Mouse (Mus musculus): ENCODE results near the gene Fmo5. TPM values are rescaled to one million over a fixed set of nuclear protein-coding genes. Genes with fewer than 3 reads are reported as not detected.
A peak's percentile ranks its signal among the peaks of the same experiment; 100 is the strongest.

Fmo5 gene
- polyA plus RNA-seq, 1 experiment from 2014 or later = 5.9 TPM

GRCm38 (mm10) chr3:97659746-97660145 is 31.1 kb downstream of the Fmo5 start:
- peaks cover 2% of the 10 kb centered on the region for H3K9me3 ChIP-seq (replicated peaks; ENCODE audit: control insufficient read depth, low read length)
- H3K27me3 ChIP-seq (ENCODE audit: control insufficient read depth, insufficient read depth, low read length) = no peaks in the 10 kb centered on the region
- no peak overlapping the region; the same call in 1 of the 2 replicates for H3K9ac ChIP-seq (ENCODE audit: low read length)
- H3K4me1 ChIP-seq (ENCODE audit: control insufficient read depth, insufficient read depth, low read length) = peaks cover 13% of the 10 kb centered on the region
- H3K36me3 ChIP-seq (ENCODE audit: control insufficient read depth, insufficient read depth) = peaks cover 14% of the 10 kb centered on the region
- ATAC-seq (replicated peaks; ENCODE audit: extremely low read depth, insufficient read depth, low FRiP score) = no peak
- 82% methylated on average over 7 of the region's 7 CpGs for WGBS
- H3K27ac ChIP-seq (ENCODE audit: low read length) = no peak overlapping the region
- H3K4me3 ChIP-seq (ENCODE audit: low read length) = no peak overlapping the region
- peak overlapping the region; percentile 64 for H3K4me2 ChIP-seq (ENCODE audit: low read depth, low read length)

DNA sequence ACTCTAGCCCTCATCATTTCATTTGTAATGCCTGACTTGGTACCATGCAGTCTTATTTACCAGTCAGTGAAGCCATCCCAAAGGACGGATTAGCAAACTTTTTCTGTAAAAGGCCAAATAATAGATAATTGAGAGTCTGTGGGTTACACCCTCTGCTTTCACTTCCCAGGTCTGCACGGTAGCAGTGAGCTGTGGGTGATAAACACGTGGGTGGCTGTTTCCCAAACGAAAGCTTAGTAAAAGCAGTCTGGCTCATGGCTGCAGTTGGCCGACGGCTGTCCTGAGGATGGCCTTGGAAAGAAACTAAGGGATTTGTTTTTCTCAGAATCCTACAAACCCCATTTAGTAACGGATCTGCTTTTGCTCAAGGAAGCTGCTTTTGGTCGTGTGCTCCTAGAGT is 32.6 kb downstream of the Fmo5 start:
- 55% methylated on average over 8 of the region's 8 CpGs for WGBS
- Histone ChIP-seq H3K4me2 (ENCODE audit: low read depth, low read length) (no peak overlapping the region), H3K9me3 (replicated peaks; ENCODE audit: control insufficient read depth, low read length) (no peaks in the 10 kb centered on the region), H3K9ac (ENCODE audit: low read length) (0 out of 2 replicates have a peak overlapping the region, but pooled peaks have one; percentile 12), H3K4me1 (ENCODE audit: control insufficient read depth, insufficient read depth, low read length) (peaks cover 19% of the 10 kb centered on the region), H3K27me3 (ENCODE audit: control insufficient read depth, insufficient read depth, low read length) (no peaks in the 10 kb centered on the region), H3K4me3 (ENCODE audit: low read length) (no peak overlapping the region), H3K27ac (ENCODE audit: low read length) (no peak overlapping the region), H3K36me3 (ENCODE audit: control insufficient read depth, insufficient read depth) (peaks cover 16% of the 10 kb centered on the region)
- ATAC-seq (replicated peaks; ENCODE audit: extremely low read depth, insufficient read depth, low FRiP score) = no peak

GRCm38 (mm10) chr3:97665525-97665924 is 36.9 kb downstream of the Fmo5 start:
- no peak overlapping the region for H3K4me2 ChIP-seq (ENCODE audit: low read depth, low read length)
- H3K9ac ChIP-seq (ENCODE audit: low read length) = no peak overlapping the region
- WGBS = 50% methylated on average over 9 of the region's 9 CpGs
- no peak overlapping the region for H3K4me3 ChIP-seq (ENCODE audit: low read length)
- no peaks in the 10 kb centered on the region for H3K27me3 ChIP-seq (ENCODE audit: control insufficient read depth, insufficient read depth, low read length)
- ATAC-seq (replicated peaks; ENCODE audit: extremely low read depth, insufficient read depth, low FRiP score) = 0 out of 2 replicates have a peak, but pooled peaks have one; percentile 49
- H3K36me3 ChIP-seq (ENCODE audit: control insufficient read depth, insufficient read depth) = peaks cover 21% of the 10 kb centered on the region
- peaks cover 21% of the 10 kb centered on the region for H3K4me1 ChIP-seq (ENCODE audit: control insufficient read depth, insufficient read depth, low read length)
- 0 out of 2 replicates have a peak overlapping the region, but pooled peaks have one; percentile 19 for H3K27ac ChIP-seq (ENCODE audit: low read length)
- no peaks in the 10 kb centered on the region for H3K9me3 ChIP-seq (replicated peaks; ENCODE audit: control insufficient read depth, low read length)

DNA sequence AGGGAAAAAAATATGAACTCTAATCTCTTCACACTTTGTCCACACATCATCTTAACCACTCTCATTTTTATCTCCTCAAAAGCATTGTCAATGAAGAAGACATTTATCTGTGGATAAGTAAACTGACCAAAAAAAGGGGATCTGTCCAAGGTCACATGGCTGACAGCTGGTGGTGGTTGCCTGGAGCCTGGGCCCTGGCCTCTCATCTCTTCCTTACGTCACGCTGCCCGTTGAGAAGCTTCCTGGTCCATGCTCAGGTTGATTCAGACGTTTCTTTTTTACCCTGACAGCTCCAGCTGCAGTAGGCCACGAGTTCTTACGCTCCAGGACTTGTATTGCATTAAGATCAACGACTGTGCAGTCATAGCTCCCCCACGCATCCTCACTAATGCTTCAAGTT is 37.5 kb downstream of the Fmo5 start:
- H3K9me3 ChIP-seq (replicated peaks; ENCODE audit: control insufficient read depth, low read length) = no peaks in the 10 kb centered on the region
- ATAC-seq (replicated peaks; ENCODE audit: extremely low read depth, insufficient read depth, low FRiP score) = no peak
- H3K36me3 ChIP-seq (ENCODE audit: control insufficient read depth, insufficient read depth) = peaks cover 21% of the 10 kb centered on the region
- H3K27ac ChIP-seq (ENCODE audit: low read length) = no peak overlapping the region
- H3K4me2 ChIP-seq (ENCODE audit: low read depth, low read length) = no peak overlapping the region
- H3K4me1 ChIP-seq (ENCODE audit: control insufficient read depth, insufficient read depth, low read length) = peaks cover 21% of the 10 kb centered on the region
- H3K27me3 ChIP-seq (ENCODE audit: control insufficient read depth, insufficient read depth, low read length) = no peaks in the 10 kb centered on the region
- H3K4me3 ChIP-seq (ENCODE audit: low read length) = no peak overlapping the region
- 49% methylated on average over 8 of the region's 8 CpGs for WGBS
- H3K9ac ChIP-seq (ENCODE audit: low read length) = no peak overlapping the region

- H3K4me2 ChIP-seq (ENCODE audit: low read depth, low read length) = no peak overlapping the region
- ATAC-seq (replicated peaks; ENCODE audit: extremely low read depth, insufficient read depth, low FRiP score) = no peak
- H3K4me3 ChIP-seq (ENCODE audit: low read length) = no peak overlapping the region
- H3K36me3 ChIP-seq (ENCODE audit: control insufficient read depth, insufficient read depth) = peaks cover 21% of the 10 kb centered on the region
- no peak overlapping the region for H3K27ac ChIP-seq (ENCODE audit: low read length)
- H3K9ac ChIP-seq (ENCODE audit: low read length) = no peak overlapping the region
- WGBS = 40% methylated on average over 14 of the region's 14 CpGs
- H3K9me3 ChIP-seq (replicated peaks; ENCODE audit: control insufficient read depth, low read length) = no peaks in the 10 kb centered on the region
- peaks cover 21% of the 10 kb centered on the region for H3K4me1 ChIP-seq (ENCODE audit: control insufficient read depth, insufficient read depth, low read length)
- no peaks in the 10 kb centered on the region for H3K27me3 ChIP-seq (ENCODE audit: control insufficient read depth, insufficient read depth, low read length)
These were observed 38.6 kb downstream of the Fmo5 start for GRCm38 (mm10) chr3:97667093-97667675.

- Histone ChIP-seq H3K4me3 (ENCODE audit: low read length) (no peak within 1 kb of the TSS), H3K4me1 (ENCODE audit: control insufficient read depth, insufficient read depth, low read length) (no peaks in the 10 kb centered on the region), H3K9ac (ENCODE audit: low read length) (no peak within 1 kb of the TSS), H3K9me3 (replicated peaks; ENCODE audit: control insufficient read depth, low read length) (no peaks in the 10 kb centered on the region), H3K36me3 (ENCODE audit: control insufficient read depth, insufficient read depth) (peaks cover 3% of the 10 kb centered on the region; the same call in 1 of the 2 replicates), H3K27me3 (ENCODE audit: control insufficient read depth, insufficient read depth, low read length) (no peaks in the 10 kb centered on the region), H3K4me2 (ENCODE audit: low read depth, low read length) (no peak within 1 kb of the TSS), H3K27ac (ENCODE audit: low read length) (no peak within 1 kb of the TSS)
- 68% methylated on average over 7 of the region's 7 CpGs for WGBS
- no peak for ATAC-seq (replicated peaks; ENCODE audit: extremely low read depth, insufficient read depth, low FRiP score)
These were observed 46.1 kb downstream of the Fmo5 start, which contains the start of gene Gm17651 for GRCm38 (mm10) chr3:97674644-97675110. Gene Gm17651 (minus strand): TSS chr3:97674694.

- no peaks in the 10 kb centered on the region for H3K9me3 ChIP-seq (replicated peaks; ENCODE audit: control insufficient read depth, low read length)
- 89% methylated on average over 3 of the region's 3 CpGs for WGBS
- H3K4me2 ChIP-seq (ENCODE audit: low read depth, low read length) = no peak overlapping the region
- H3K4me3 ChIP-seq (ENCODE audit: low read length) = no peak overlapping the region
- H3K36me3 ChIP-seq (ENCODE audit: control insufficient read depth, insufficient read depth) = no peaks in the 10 kb centered on the region; the same call in 1 of the 2 replicates
- H3K27ac ChIP-seq (ENCODE audit: low read length) = no peak overlapping the region
- H3K4me1 ChIP-seq (ENCODE audit: control insufficient read depth, insufficient read depth, low read length) = 0 out of 2 replicates have a peak, but pooled peaks cover 2% of the 10 kb centered on the region
- H3K9ac ChIP-seq (ENCODE audit: low read length) = no peak overlapping the region
- ATAC-seq (replicated peaks; ENCODE audit: extremely low read depth, insufficient read depth, low FRiP score) = no peak
- H3K27me3 ChIP-seq (ENCODE audit: control insufficient read depth, insufficient read depth, low read length) = no peaks in the 10 kb centered on the region
These were observed 47.5 kb downstream of the Fmo5 start for GRCm38 (mm10) chr3:97676126-97676525.

DNA sequence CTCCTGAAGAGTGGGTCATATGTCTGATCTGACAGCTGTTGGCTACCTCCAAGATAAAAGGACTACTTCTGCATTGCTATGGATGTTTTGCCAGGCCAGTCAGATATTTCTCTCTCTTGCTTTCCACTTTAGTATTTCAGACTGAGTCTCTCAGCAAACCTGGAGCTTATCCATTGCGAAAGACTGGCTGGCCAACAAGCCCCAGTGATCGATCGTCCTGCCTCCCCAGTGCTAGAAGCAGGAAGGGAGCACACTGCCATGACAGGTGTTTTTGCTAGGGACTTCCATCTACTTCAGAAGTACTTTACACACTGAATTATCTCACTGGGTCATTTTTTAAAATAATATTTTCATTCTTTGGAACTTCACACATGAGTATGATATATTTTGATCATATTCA is 49.8 kb downstream of the Fmo5 start:
- ATAC-seq (replicated peaks; ENCODE audit: extremely low read depth, insufficient read depth, low FRiP score) = no peak
- WGBS = 80% methylated on average over 3 of the region's 3 CpGs

GRCm38 (mm10) chr3:97680631-97681320 is 52.2 kb downstream of the Fmo5 start:
- no peaks in the 10 kb centered on the region for H3K36me3 ChIP-seq (ENCODE audit: control insufficient read depth, insufficient read depth)
- peak overlapping the region; percentile 83 for H3K4me2 ChIP-seq (ENCODE audit: low read depth, low read length)
- WGBS = 2% methylated on average over 28 of the region's 28 CpGs
- H3K4me3 ChIP-seq (ENCODE audit: low read length) = peak overlapping the region; percentile 51
- H3K27ac ChIP-seq (ENCODE audit: low read length) = no peak overlapping the region
- H3K9me3 ChIP-seq (replicated peaks; ENCODE audit: control insufficient read depth, low read length) = no peaks in the 10 kb centered on the region
- H3K9ac ChIP-seq (ENCODE audit: low read length) = peak overlapping the region; percentile 58
- H3K4me1 ChIP-seq (ENCODE audit: control insufficient read depth, insufficient read depth, low read length) = peaks cover 17% of the 10 kb centered on the region
- no peaks in the 10 kb centered on the region for H3K27me3 ChIP-seq (ENCODE audit: control insufficient read depth, insufficient read depth, low read length)
- peak; percentile 74 for ATAC-seq (replicated peaks; ENCODE audit: extremely low read depth, insufficient read depth, low FRiP score)

More for the DNA sequence above, 49.8 kb downstream of the Fmo5 start:
- H3K9me3 ChIP-seq (replicated peaks; ENCODE audit: control insufficient read depth, low read length) = no peaks in the 10 kb centered on the region
- H3K27me3 ChIP-seq (ENCODE audit: control insufficient read depth, insufficient read depth, low read length) = no peaks in the 10 kb centered on the region
- no peak overlapping the region for H3K4me3 ChIP-seq (ENCODE audit: low read length)
- H3K27ac ChIP-seq (ENCODE audit: low read length) = no peak overlapping the region
- no peak overlapping the region for H3K9ac ChIP-seq (ENCODE audit: low read length)
- H3K36me3 ChIP-seq (ENCODE audit: control insufficient read depth, insufficient read depth) = no peaks in the 10 kb centered on the region
- no peak overlapping the region for H3K4me2 ChIP-seq (ENCODE audit: low read depth, low read length)
- peaks cover 10% of the 10 kb centered on the region for H3K4me1 ChIP-seq (ENCODE audit: control insufficient read depth, insufficient read depth, low read length)

All from heart, embryonic 16.5 days (tissue).